Mouse (Mus musculus) stomach, embryonic 15.5 days (tissue): Measurements from ENCODE around the gene Bcl6. TPM values are rescaled to one million over a fixed set of nuclear protein-coding genes. Genes with fewer than 3 reads are reported as not detected.

Experiments
- ATAC-seq: fragments of 200-750 bp; cut with Nextera tagmentation; 2 replicates; pipeline ENCODE4 v1.8.0; 2017; ENCODE audit warnings: low read depth, moderate number of reproducible peaks, moderate TSS enrichment; ENCODE audit not compliant: insufficient read depth, low FRiP score
- H3K27ac ChIP-seq: fragments of 300-500 bp; sonication (generic); 2 replicates; pipeline ENCODE4 v1.5.1; 2015; ENCODE audit warnings: mild to moderate bottlenecking, inconsistent platforms
- H3K27me3 ChIP-seq: fragments of 300-500 bp; sonication (generic); replicated peaks from 2 replicates; pipeline ENCODE4 v1.6.1; 2015; ENCODE audit warnings: inconsistent platforms
- H3K36me3 ChIP-seq: fragments of 300-500 bp; sonication (generic); 2 replicates; pipeline ENCODE4 v1.6.1; 2015; ENCODE audit warnings: inconsistent platforms
- H3K4me1 ChIP-seq: fragments of 300-500 bp; sonication (generic); 2 replicates; pipeline ENCODE4 v1.6.1; 2015; ENCODE audit warnings: inconsistent platforms
- H3K4me2 ChIP-seq: fragments of 300-500 bp; sonication (generic); 2 replicates; pipeline ENCODE4 v1.6.1; 2015; ENCODE audit warnings: mild to moderate bottlenecking, inconsistent platforms
- H3K4me3 ChIP-seq: fragments of 300-500 bp; sonication (generic); replicated peaks from 2 replicates; pipeline ENCODE4 v1.5.1; 2015; ENCODE audit warnings: inconsistent platforms
- H3K9ac ChIP-seq: fragments of 300-500 bp; sonication (generic); 2 replicates; pipeline ENCODE4 v1.6.1; 2015; ENCODE audit warnings: inconsistent platforms
- H3K9me3 ChIP-seq: fragments of 300-500 bp; sonication (generic); 2 replicates; pipeline ENCODE4 v1.6.1; 2016; ENCODE audit warnings: inconsistent platforms
- WGBS: fragments of 180-500 bp; shearing (Covaris S2); methylation state at CpG from one replicate; pipeline ENCODE4 v1.1.7; 2015; 5-methylcytosine and 5-hydroxymethylcytosine counted together
- polyA plus RNA-seq: library from polyadenylated mRNA; unstranded; fragments of >200 nt; fragmentation: Nextera tagmentation; extraction: Ambion mirVana; gene quantifications from 2 replicates; pipeline ENCODE4 v1.2.1, GENCODE M21; 2015

Gene Bcl6
- polyA plus RNA-seq, 1 experiment from 2014 or later: 1.3 TPM

GRCm38 (mm10) chr16:23980991-23981720, 7.5 kb downstream of the Bcl6 start:
- H3K27me3 ChIP-seq: no peaks in the 10 kb centered on the region
- peak overlapping the region; percentile 46 for H3K4me3 ChIP-seq
- H3K9ac ChIP-seq: no peak overlapping the region
- peaks cover 19% of the 10 kb centered on the region for H3K4me1 ChIP-seq
- H3K27ac ChIP-seq: no peak overlapping the region
- H3K36me3 ChIP-seq: no peaks in the 10 kb centered on the region
- no peak for ATAC-seq
- no peaks in the 10 kb centered on the region for H3K9me3 ChIP-seq
- peak overlapping the region; percentile 88 for H3K4me2 ChIP-seq
- 4% methylated on average over 32 of the region's 32 CpGs for WGBS

- Histone ChIP-seq H3K4me3 (peak overlapping the region; percentile 46), H3K4me2 (peak overlapping the region; percentile 88), H3K4me1 (peaks cover 19% of the 10 kb centered on the region), H3K27ac (no peak overlapping the region), H3K9me3 (no peaks in the 10 kb centered on the region), H3K36me3 (no peaks in the 10 kb centered on the region), H3K9ac (no peak overlapping the region), H3K27me3 (no peaks in the 10 kb centered on the region)
- 23% methylated on average over 11 of the region's 11 CpGs for WGBS
- ATAC-seq: no peak
Observed at GRCm38 (mm10) chr16:23980201-23980870, 8.3 kb downstream of the Bcl6 start.

GRCm38 (mm10) chr16:23979446-23979845, 9.2 kb downstream of the Bcl6 start:
- no peaks in the 10 kb centered on the region for H3K27me3 ChIP-seq
- ATAC-seq: no peak
- H3K4me3 ChIP-seq: no peak overlapping the region
- no peak overlapping the region for H3K9ac ChIP-seq
- peaks cover 19% of the 10 kb centered on the region for H3K4me1 ChIP-seq
- no peaks in the 10 kb centered on the region for H3K36me3 ChIP-seq
- WGBS: 92% methylated on average over 9 of the region's 9 CpGs
- H3K4me2 ChIP-seq: no peak overlapping the region
- no peaks in the 10 kb centered on the region for H3K9me3 ChIP-seq
- H3K27ac ChIP-seq: no peak overlapping the region

- Histone ChIP-seq H3K4me3 (no peak overlapping the region), H3K4me2 (no peak overlapping the region), H3K27me3 (no peaks in the 10 kb centered on the region), H3K9ac (no peak overlapping the region), H3K36me3 (no peaks in the 10 kb centered on the region), H3K9me3 (no peaks in the 10 kb centered on the region), H3K27ac (no peak overlapping the region), H3K4me1 (peaks cover 16% of the 10 kb centered on the region)
- ATAC-seq: no peak
- WGBS: 85% methylated on average over 4 of the region's 4 CpGs
Observed at GRCm38 (mm10) chr16:23978495-23978894, 10.2 kb downstream of the Bcl6 start.

GRCm38 (mm10) chr16:23977732-23978131, 10.9 kb downstream of the Bcl6 start:
- no peaks in the 10 kb centered on the region for H3K27me3 ChIP-seq
- H3K9me3 ChIP-seq: no peaks in the 10 kb centered on the region
- H3K4me1 ChIP-seq: peaks cover 9% of the 10 kb centered on the region
- H3K9ac ChIP-seq: no peak overlapping the region
- H3K4me3 ChIP-seq: no peak overlapping the region
- no peak overlapping the region for H3K4me2 ChIP-seq
- no peak overlapping the region for H3K27ac ChIP-seq
- no peaks in the 10 kb centered on the region for H3K36me3 ChIP-seq
- no peak for ATAC-seq
- WGBS: 85% methylated on average over 3 of the region's 3 CpGs

GRCm38 (mm10) chr16:23976196-23976595, 12.5 kb downstream of the Bcl6 start:
- ATAC-seq: no peak
- H3K4me3 ChIP-seq: no peak overlapping the region
- H3K9ac ChIP-seq: no peak overlapping the region
- no peaks in the 10 kb centered on the region for H3K9me3 ChIP-seq
- WGBS: 91% methylated on average over 2 of the region's 2 CpGs
- peaks cover 7% of the 10 kb centered on the region; the same call in 1 of the 2 replicates for H3K4me1 ChIP-seq
- no peaks in the 10 kb centered on the region for H3K27me3 ChIP-seq
- H3K4me2 ChIP-seq: no peak overlapping the region
- no peak overlapping the region for H3K27ac ChIP-seq
- no peaks in the 10 kb centered on the region for H3K36me3 ChIP-seq

GRCm38 (mm10) chr16:23973635-23974367, 14.9 kb downstream of the Bcl6 start:
- no peaks in the 10 kb centered on the region for H3K27me3 ChIP-seq
- no peaks in the 10 kb centered on the region for H3K36me3 ChIP-seq
- H3K9me3 ChIP-seq: no peaks in the 10 kb centered on the region
- H3K27ac ChIP-seq: no peak overlapping the region
- ATAC-seq: no peak
- H3K4me2 ChIP-seq: no peak overlapping the region
- no peak overlapping the region for H3K9ac ChIP-seq
- H3K4me1 ChIP-seq: peaks cover 2% of the 10 kb centered on the region; the same call in 1 of the 2 replicates
- no peak overlapping the region for H3K4me3 ChIP-seq
- WGBS: 87% methylated on average over 9 of the region's 9 CpGs

- Histone ChIP-seq H3K27me3 (no peaks in the 10 kb centered on the region), H3K4me3 (no peak overlapping the region), H3K9me3 (no peaks in the 10 kb centered on the region), H3K36me3 (peaks cover 5% of the 10 kb centered on the region; the same call in 1 of the 2 replicates), H3K9ac (no peak overlapping the region), H3K4me1 (peaks cover 2% of the 10 kb centered on the region; the same call in 1 of the 2 replicates), H3K27ac (no peak overlapping the region), H3K4me2 (no peak overlapping the region)
- ATAC-seq: no peak
- WGBS: 80% methylated on average over 11 of the region's 11 CpGs
Observed at GRCm38 (mm10) chr16:23972901-23973300, 15.8 kb downstream of the Bcl6 start.

- ATAC-seq: no peak; the same call in 1 of the 2 replicates
- Histone ChIP-seq H3K4me2 (no peak overlapping the region), H3K4me3 (no peak overlapping the region), H3K9me3 (no peaks in the 10 kb centered on the region), H3K27me3 (no peaks in the 10 kb centered on the region), H3K36me3 (peaks cover 9% of the 10 kb centered on the region; the same call in 1 of the 2 replicates), H3K4me1 (peaks cover 2% of the 10 kb centered on the region; the same call in 1 of the 2 replicates), H3K27ac (no peak overlapping the region), H3K9ac (no peak overlapping the region)
- 69% methylated on average over 20 of the region's 20 CpGs for WGBS
Observed at GRCm38 (mm10) chr16:23972126-23972740, 16.4 kb downstream of the Bcl6 start.

- Histone ChIP-seq H3K9me3 (no peaks in the 10 kb centered on the region), H3K9ac (no peak overlapping the region), H3K4me1 (peaks cover 2% of the 10 kb centered on the region; the same call in 1 of the 2 replicates), H3K4me2 (no peak overlapping the region), H3K36me3 (peaks cover 11% of the 10 kb centered on the region; the same call in 1 of the 2 replicates), H3K27ac (no peak overlapping the region), H3K4me3 (no peak overlapping the region), H3K27me3 (no peaks in the 10 kb centered on the region)
- no peak for ATAC-seq
- 65% methylated on average over 14 of the region's 14 CpGs for WGBS
Observed at GRCm38 (mm10) chr16:23969919-23970318, 18.7 kb downstream of the Bcl6 start.

- H3K27me3 ChIP-seq: no peaks in the 10 kb centered on the region
- no peak overlapping the region for H3K27ac ChIP-seq
- no peak overlapping the region for H3K4me2 ChIP-seq
- H3K9me3 ChIP-seq: no peaks in the 10 kb centered on the region
- peaks cover 2% of the 10 kb centered on the region; the same call in 1 of the 2 replicates for H3K4me1 ChIP-seq
- H3K9ac ChIP-seq: no peak overlapping the region
- ATAC-seq: no peak
- no peak overlapping the region for H3K4me3 ChIP-seq
- H3K36me3 ChIP-seq: peaks cover 11% of the 10 kb centered on the region; the same call in 1 of the 2 replicates
- 84% methylated on average over 4 of the region's 4 CpGs for WGBS
Observed at GRCm38 (mm10) chr16:23968888-23969287, 19.8 kb downstream of the Bcl6 start.
